Mouse (Mus musculus): ENCODE results near the gene Snrnp200.
A peak's percentile ranks its signal among the peaks of the same experiment; 100 is the strongest.
"Not testable (repeated sequence)": the region's sequence is repeated elsewhere in the genome, so short reads cannot be mapped to it uniquely, and the experiment has no call there.

Snrnp200 gene

GRCm38 (mm10) chr2:127207547-127208451, at the start of gene Snrnp200, which contains the start of gene 1810024B03Rik:
Gene Snrnp200 (plus strand): TSS chr2:127208386.
Gene 1810024B03Rik (minus strand): TSS chr2:127208280.
- peak; percentile 89 for DNase-seq (ENCODE audit: inconsistent ontology term)

GRCm38 (mm10) chr2:127165675-127166074, 42.5 kb upstream of the Snrnp200 start:
- DNase-seq (ENCODE audit: inconsistent ontology term), result no peak

GRCm38 (mm10) chr2:127166261-127166660, 41.9 kb upstream of the Snrnp200 start:
- DNase-seq (ENCODE audit: inconsistent ontology term), result peak; percentile 20

- DNase-seq (ENCODE audit: inconsistent ontology term), result peak; percentile 87
Observed at GRCm38 (mm10) chr2:127182598-127183381, 25.4 kb upstream of the Snrnp200 start.

- no peak for DNase-seq (ENCODE audit: inconsistent ontology term)
Observed at GRCm38 (mm10) chr2:127189574-127189973, 18.6 kb upstream of the Snrnp200 start.

GRCm38 (mm10) chr2:127204932-127205331, 3.3 kb upstream of the Snrnp200 start:
- DNase-seq (ENCODE audit: inconsistent ontology term), result peak; percentile 9

- not testable (repeated sequence) for DNase-seq (ENCODE audit: inconsistent ontology term)
Observed at GRCm38 (mm10) chr2:127205936-127206335, 2.2 kb upstream of the Snrnp200 start.

- no peak for DNase-seq (ENCODE audit: inconsistent ontology term)
Observed at GRCm38 (mm10) chr2:127206916-127207315, 1.3 kb upstream of the Snrnp200 start.

- no peak for DNase-seq (ENCODE audit: inconsistent ontology term)
Observed at GRCm38 (mm10) chr2:127208452-127208769, 225 bp downstream of the Snrnp200 start.

GRCm38 (mm10) chr2:127210701-127211100, 2.5 kb downstream of the Snrnp200 start:
- no peak for DNase-seq (ENCODE audit: inconsistent ontology term)

- DNase-seq (ENCODE audit: inconsistent ontology term), result no peak
Observed at GRCm38 (mm10) chr2:127217746-127218145, 9.6 kb downstream of the Snrnp200 start.

- no peak for DNase-seq (ENCODE audit: inconsistent ontology term)
Observed at GRCm38 (mm10) chr2:127225261-127225660, 17.1 kb downstream of the Snrnp200 start.

- DNase-seq (ENCODE audit: inconsistent ontology term), result no peak
Observed at GRCm38 (mm10) chr2:127237897-127238610, 29.9 kb downstream of the Snrnp200 start.

GRCm38 (mm10) chr2:127240065-127240464, 31.9 kb downstream of the Snrnp200 start:
- no peak for DNase-seq (ENCODE audit: inconsistent ontology term)

GRCm38 (mm10) chr2:127247592-127248333, 39.6 kb downstream of the Snrnp200 start, which contains the start of the genes Ciao1 and Tmem127:
Gene Ciao1 (minus strand): TSS chr2:127247816.
Gene Tmem127 (plus strand): TSS chr2:127247908.
- peak; percentile 99 for DNase-seq (ENCODE audit: inconsistent ontology term)

GRCm38 (mm10) chr2:127248334-127249004, 40.3 kb downstream of the Snrnp200 start:
- peak; percentile 74 for DNase-seq (ENCODE audit: inconsistent ontology term)

- no peak for DNase-seq (ENCODE audit: inconsistent ontology term)
Observed at GRCm38 (mm10) chr2:127250291-127251008, 42.3 kb downstream of the Snrnp200 start.

GRCm38 (mm10) chr2:127251457-127251856, 43.3 kb downstream of the Snrnp200 start:
- DNase-seq (ENCODE audit: inconsistent ontology term), result no peak

GRCm38 (mm10) chr2:127251880-127252527, 43.8 kb downstream of the Snrnp200 start:
- DNase-seq (ENCODE audit: inconsistent ontology term), result no peak
